Mouse (Mus musculus) right cerebral cortex, postnatal 10 days (tissue): ENCODE results near the gene Kpna3.

Experiments
- DNase-seq, 2 experiments: peaks; one replicate each; pipeline ENCODE4 v3.0.0; 2021; ENCODE audit warnings: low spot score in 2 of 2

Gene Kpna3

GRCm38 (mm10) chr14:61320765-61321164 lies 118.9 kb downstream of the Kpna3 start:
- no peak for DNase-seq

GRCm38 (mm10) chr14:61316861-61317260 lies 122.8 kb downstream of the Kpna3 start:
- DNase-seq: peak; percentile 50 to 67
